Mouse (Mus musculus) stomach, postnatal 0 days (tissue): Measurements from ENCODE around the gene Zic2. TPM values are rescaled to one million over a fixed set of nuclear protein-coding genes. Genes with fewer than 3 reads are reported as not detected.

ENCODE experiments used
- ATAC-seq: fragments of 200-750 bp; cut with Nextera tagmentation; 2 replicates; pipeline ENCODE4 v1.8.0; 2017; ENCODE audit not compliant: low FRiP score, low TSS enrichment
- DNase-seq: peaks from one replicate; pipeline ENCODE4 v3.0.0-alpha.2; 2016; ENCODE audit warnings: low spot score
- H3K27ac ChIP-seq: fragments of 300-500 bp; sonication (generic); replicated peaks from 2 replicates; pipeline ENCODE4 v1.5.1; 2014; ENCODE audit warnings: mild to moderate bottlenecking, control low read depth
- H3K27me3 ChIP-seq: fragments of 300-500 bp; sonication (generic); 2 replicates; pipeline ENCODE4 v1.6.1; 2014; ENCODE audit warnings: low read length; ENCODE audit not compliant: control insufficient read depth, insufficient read depth
- H3K36me3 ChIP-seq: fragments of 300-500 bp; sonication (generic); 2 replicates; pipeline ENCODE4 v1.6.1; 2014; ENCODE audit warnings: low read length, mixed read lengths; ENCODE audit not compliant: control insufficient read depth, insufficient read depth
- H3K4me1 ChIP-seq: fragments of 300-500 bp; sonication (generic); replicated peaks from 2 replicates; pipeline ENCODE4 v1.6.1; 2014; ENCODE audit warnings: antibody characterized with exemption; ENCODE audit not compliant: control insufficient read depth, insufficient read depth
- H3K4me2 ChIP-seq: fragments of 300-500 bp; sonication (generic); replicated peaks from 2 replicates; pipeline ENCODE4 v1.6.1; 2014; ENCODE audit warnings: low read depth, mild to moderate bottlenecking, control low read depth, moderate library complexity
- H3K4me3 ChIP-seq: fragments of 300-500 bp; sonication (generic); 2 replicates; pipeline ENCODE4 v1.5.1; 2014; ENCODE audit warnings: low read depth, low read length, control low read depth
- H3K9ac ChIP-seq: fragments of 300-500 bp; sonication (generic); 2 replicates; pipeline ENCODE4 v1.6.1; 2014; ENCODE audit warnings: mild to moderate bottlenecking, low read length, control low read depth, mixed read lengths
- H3K9me3 ChIP-seq: fragments of 300-500 bp; sonication (generic); 2 replicates; pipeline ENCODE4 v1.6.1; 2016; ENCODE audit warnings: low read length; ENCODE audit not compliant: control insufficient read depth
- CTCF ChIP-seq: IDR thresholded peaks from 2 replicates; pipeline ENCODE4 v1.5.1; 2016; ENCODE audit warnings: antibody characterized with exemption, low read depth, mild to moderate bottlenecking, moderate library complexity
- EP300 ChIP-seq: optimal IDR thresholded peaks from 2 replicates; pipeline ENCODE3; 2016; ENCODE audit warnings: antibody characterized with exemption
- WGBS: fragments of 180-500 bp; shearing (Covaris S2); extraction: QIAGEN DNeasy Blood & Tissue Kit; methylation state at CpG from one replicate; pipeline ENCODE4 v1.1.7; 2014; 5-methylcytosine and 5-hydroxymethylcytosine counted together
- polyA plus RNA-seq: library from polyadenylated mRNA; unstranded; fragments of >200 nt; fragmentation: Nextera tagmentation; extraction: Ambion mirVana; gene quantifications from 2 replicates; pipeline ENCODE4 v1.2.1, GENCODE M21; 2015

The Zic2 gene
- polyA plus RNA-seq, 1 experiment from 2014 or later: not detected

GRCm38 (mm10) chr14:122477971-122478573 lies 2.8 kb downstream of the Zic2 start:
- no peak overlapping the region for H3K4me2 ChIP-seq
- whole genome bisulfite sequencing: 5% methylated on average over 9 of the region's 9 CpGs
- H3K9ac ChIP-seq: no peak overlapping the region
- H3K36me3 ChIP-seq: no peaks in the 10 kb centered on the region
- 0 out of 2 replicates have a peak, but pooled peaks cover 3% of the 10 kb centered on the region for H3K4me1 ChIP-seq
- DNase-seq: no peak
- ATAC-seq: no peak
- H3K4me3 ChIP-seq: no peak overlapping the region
- no peak overlapping the region for H3K27ac ChIP-seq
- TF ChIP-seq EP300 (no peak), CTCF (no peak)
- no peaks in the 10 kb centered on the region for H3K9me3 ChIP-seq
- H3K27me3 ChIP-seq: peaks cover 39% of the 10 kb centered on the region

GRCm38 (mm10) chr14:122478574-122479011 lies 3.4 kb downstream of the Zic2 start:
- Histone ChIP-seq H3K27me3 (peaks cover 40% of the 10 kb centered on the region), H3K4me2 (no peak overlapping the region), H3K27ac (no peak overlapping the region), H3K4me1 (0 out of 2 replicates have a peak, but pooled peaks cover 3% of the 10 kb centered on the region), H3K4me3 (no peak overlapping the region), H3K9ac (no peak overlapping the region), H3K9me3 (no peaks in the 10 kb centered on the region), H3K36me3 (no peaks in the 10 kb centered on the region)
- under 1% methylated on average over 19 of the region's 22 CpGs for WGBS
- no peak for ATAC-seq
- no peak for TF ChIP-seq CTCF
- TF ChIP-seq EP300: no peak
- DNase-seq: no peak

GRCm38 (mm10) chr14:122479461-122480109 lies 4.3 kb downstream of the Zic2 start:
- Histone ChIP-seq H3K36me3 (no peaks in the 10 kb centered on the region), H3K9me3 (no peaks in the 10 kb centered on the region), H3K4me1 (0 out of 2 replicates have a peak, but pooled peaks cover 3% of the 10 kb centered on the region), H3K27me3 (peaks cover 43% of the 10 kb centered on the region), H3K4me2 (no peak overlapping the region), H3K27ac (no peak overlapping the region), H3K4me3 (no peak overlapping the region), H3K9ac (no peak overlapping the region)
- no peak for ATAC-seq
- DNase-seq: no peak
- TF ChIP-seq CTCF (no peak), EP300 (no peak)
- WGBS: 22% methylated on average over 17 of the region's 17 CpGs

DNA sequence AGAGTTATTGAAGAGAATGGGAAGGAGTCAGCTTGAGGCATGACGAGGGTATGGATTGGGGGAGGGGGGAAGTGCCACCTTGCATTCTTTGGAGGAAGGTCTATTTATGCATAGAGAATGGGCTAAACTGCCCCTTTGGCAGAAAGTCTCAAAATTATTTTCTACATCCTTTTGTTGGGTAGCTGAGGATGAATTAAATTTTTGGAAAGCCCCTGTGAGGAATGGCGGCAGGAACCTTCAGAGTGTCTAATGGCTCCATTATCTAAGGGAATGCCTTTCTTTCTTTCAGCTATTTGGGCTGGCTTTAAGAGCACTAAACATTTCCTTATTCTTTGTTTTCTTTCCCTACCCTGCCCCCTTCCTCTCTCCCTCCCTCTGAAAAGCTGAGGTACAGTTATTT lies 5.1 kb downstream of the Zic2 start:
- WGBS: 9% methylated on average over 2 of the region's 2 CpGs
- H3K4me1 ChIP-seq: 0 out of 2 replicates have a peak, but pooled peaks cover 3% of the 10 kb centered on the region
- ATAC-seq: no peak
- TF ChIP-seq EP300 (no peak), CTCF (no peak)
- H3K27ac ChIP-seq: no peak overlapping the region
- no peaks in the 10 kb centered on the region for H3K36me3 ChIP-seq
- H3K27me3 ChIP-seq: peaks cover 43% of the 10 kb centered on the region
- H3K9ac ChIP-seq: no peak overlapping the region
- H3K9me3 ChIP-seq: no peaks in the 10 kb centered on the region
- no peak overlapping the region for H3K4me2 ChIP-seq
- no peak overlapping the region for H3K4me3 ChIP-seq
- no peak for DNase-seq

DNA sequence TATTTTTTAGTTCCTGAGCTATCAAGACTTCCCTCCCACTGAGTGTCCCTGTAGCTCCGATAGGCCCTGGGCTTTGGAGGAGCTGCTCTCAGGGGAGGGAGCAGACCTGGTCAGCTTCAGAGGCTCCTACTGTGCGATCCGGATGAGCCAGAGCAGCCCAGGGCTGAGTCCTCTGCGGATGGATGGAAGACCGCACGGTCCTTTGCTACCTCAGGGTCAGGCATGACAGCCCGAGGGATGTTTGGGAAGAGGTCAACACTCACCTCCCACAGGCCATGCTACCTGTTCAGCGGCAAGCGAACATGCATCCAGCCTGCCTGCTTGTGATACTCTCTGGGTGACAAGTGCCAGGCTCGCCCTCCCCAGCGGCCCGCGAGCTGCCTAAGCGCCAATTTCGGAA lies 5.9 kb downstream of the Zic2 start:
- Histone ChIP-seq H3K4me1 (no peaks in the 10 kb centered on the region), H3K36me3 (no peaks in the 10 kb centered on the region), H3K9ac (no peak overlapping the region), H3K27me3 (peaks cover 36% of the 10 kb centered on the region), H3K9me3 (no peaks in the 10 kb centered on the region), H3K4me3 (no peak overlapping the region), H3K4me2 (no peak overlapping the region), H3K27ac (no peak overlapping the region)
- 4% methylated on average over 15 of the region's 15 CpGs for WGBS
- DNase-seq (no peak), ATAC-seq (peak; percentile 18; the same call in 1 of the 2 replicates)
- no peak for TF ChIP-seq CTCF
- no peak for TF ChIP-seq EP300
